Mouse (Mus musculus) neural tube, embryonic 11.5 days (tissue): Measurements from ENCODE around the gene Gm45837. TPM values are rescaled to one million over a fixed set of nuclear protein-coding genes. Genes with fewer than 3 reads are reported as not detected.

ENCODE experiments used
- ATAC-seq: fragments of 200-750 bp; cut with Nextera tagmentation; 2 replicates; pipeline ENCODE4 v1.8.0; 2017; ENCODE audit warnings: moderate number of reproducible peaks, mild to moderate bottlenecking, moderate TSS enrichment, moderate library complexity; ENCODE audit not compliant: insufficient read depth, low FRiP score, low TSS enrichment
- DNase-seq: peaks from one replicate; pipeline ENCODE4 v3.0.0-alpha.2; 2015; ENCODE audit warnings: low spot score
- H3K27ac ChIP-seq: fragments of 300-500 bp; sonication (generic); 2 replicates; pipeline ENCODE4 v1.5.1; 2014; ENCODE audit warnings: low read depth, mild to moderate bottlenecking, low read length
- H3K27me3 ChIP-seq: fragments of 300-500 bp; sonication (generic); 2 replicates; pipeline ENCODE4 v1.6.1; 2014; ENCODE audit warnings: mild to moderate bottlenecking, low read length, mixed read lengths; ENCODE audit not compliant: control insufficient read depth, insufficient read depth
- H3K36me3 ChIP-seq: fragments of 300-500 bp; sonication (generic); 2 replicates; pipeline ENCODE4 v1.6.1; 2014; ENCODE audit warnings: mild to moderate bottlenecking, low read length, moderate library complexity, mixed read lengths; ENCODE audit not compliant: control insufficient read depth, insufficient read depth
- H3K4me1 ChIP-seq: fragments of 300-500 bp; sonication (generic); 2 replicates; pipeline ENCODE4 v1.6.1; 2014; ENCODE audit warnings: low read length, mixed read lengths; ENCODE audit not compliant: control insufficient read depth, insufficient read depth
- H3K4me2 ChIP-seq: fragments of 300-500 bp; sonication (generic); 2 replicates; pipeline ENCODE4 v1.6.1; 2014; ENCODE audit warnings: low read depth, mild to moderate bottlenecking, moderate library complexity
- H3K4me3 ChIP-seq: fragments of 300-500 bp; sonication (generic); 2 replicates; pipeline ENCODE4 v1.5.1; 2014; ENCODE audit warnings: low read depth, low read length
- H3K9ac ChIP-seq: fragments of 300-500 bp; sonication (generic); 2 replicates; pipeline ENCODE4 v1.6.1; 2014; ENCODE audit warnings: mild to moderate bottlenecking, low read length
- H3K9me3 ChIP-seq: fragments of 300-500 bp; sonication (generic); 2 replicates; pipeline ENCODE4 v1.6.1; 2016; ENCODE audit warnings: low read length; ENCODE audit not compliant: control insufficient read depth
- WGBS: fragments of 180-500 bp; shearing (Covaris S2); extraction: QIAGEN DNeasy Blood & Tissue Kit; methylation state at CpG from one replicate; pipeline ENCODE4 v1.1.7; 2014; 5-methylcytosine and 5-hydroxymethylcytosine counted together
- polyA plus RNA-seq: library from polyadenylated mRNA; unstranded; fragments of >200 nt; fragmentation: Nextera tagmentation; extraction: Ambion mirVana; gene quantifications from 2 replicates; pipeline ENCODE4 v1.2.1, GENCODE M21; 2014

The Gm45837 gene
- not detected in 2 replicates for polyA plus RNA-seq

DNA sequence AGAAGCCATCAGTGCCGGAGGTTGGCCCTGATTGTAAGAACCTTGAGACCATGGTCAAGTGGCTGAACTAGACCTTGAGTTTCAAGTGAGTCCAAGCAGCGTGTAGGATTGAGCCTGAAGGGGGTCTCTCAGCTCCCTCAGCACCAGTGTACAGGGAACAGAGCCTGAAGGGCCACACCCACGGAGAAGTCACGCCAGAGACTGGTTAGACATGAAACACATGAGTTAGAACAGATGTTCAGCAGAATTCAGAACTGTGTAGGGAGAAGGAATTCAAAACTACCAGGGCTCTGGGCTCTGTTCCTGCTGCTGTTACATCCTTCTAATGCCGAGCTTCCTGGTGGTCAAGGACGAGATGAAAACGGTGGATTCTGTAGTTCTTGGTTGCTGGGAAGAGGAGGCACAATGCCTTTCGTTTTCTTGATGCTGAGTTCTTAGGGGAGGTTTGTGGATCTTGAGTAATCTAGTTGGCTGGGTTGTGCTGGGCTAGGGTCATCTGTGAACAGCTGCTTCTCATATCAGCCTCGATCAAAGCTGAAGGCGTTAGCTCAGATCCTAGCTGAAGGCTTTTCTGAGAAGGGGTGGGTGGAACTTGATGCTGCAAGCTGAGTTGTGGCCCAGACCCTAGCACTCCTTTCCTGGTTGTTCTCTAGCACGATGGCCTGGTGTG lies at the start of gene Gm45837:
Gm45837 (plus strand) TSS at position 620 of the 670 bp plus-strand sequence.
- 78% methylated on average over 11 of the region's 11 CpGs for WGBS
- peaks cover 6% of the 10 kb centered on the region; the same call in 1 of the 2 replicates for H3K4me1 ChIP-seq
- no peak within 1 kb of the TSS for H3K9ac ChIP-seq
- no peaks in the 10 kb centered on the region for H3K36me3 ChIP-seq
- H3K27ac ChIP-seq: no peak within 1 kb of the TSS
- H3K27me3 ChIP-seq: no peaks in the 10 kb centered on the region
- DNase-seq (no peak), ATAC-seq (no peak)
- no peak within 1 kb of the TSS for H3K4me3 ChIP-seq
- no peak within 1 kb of the TSS for H3K4me2 ChIP-seq
- H3K9me3 ChIP-seq: no peaks in the 10 kb centered on the region

DNA sequence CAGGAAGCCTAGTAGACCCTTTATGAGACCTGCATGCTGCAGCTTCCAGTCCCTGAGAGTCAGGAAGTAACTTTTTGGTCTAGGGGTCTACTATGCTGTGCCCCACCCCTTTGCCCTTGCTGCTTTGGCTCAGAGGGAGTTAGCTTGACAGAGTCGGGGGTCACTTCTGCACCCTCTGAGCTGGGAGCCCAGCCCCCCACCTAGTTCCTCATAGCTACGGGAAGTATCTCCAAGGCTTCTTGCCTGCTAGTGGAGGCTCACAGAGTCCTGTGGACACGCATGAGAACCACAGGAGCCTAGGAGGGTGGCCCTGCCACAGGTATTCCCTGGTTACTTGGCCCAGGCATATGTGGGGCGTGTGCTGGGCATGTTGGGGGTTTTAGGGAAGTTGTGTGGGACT lies 49.7 kb upstream of the Gm45837 start:
- Histone ChIP-seq H3K9ac (no peak overlapping the region), H3K27me3 (peaks cover 3% of the 10 kb centered on the region; the same call in 1 of the 2 replicates), H3K9me3 (no peaks in the 10 kb centered on the region), H3K27ac (no peak overlapping the region), H3K4me1 (no peaks in the 10 kb centered on the region), H3K36me3 (no peaks in the 10 kb centered on the region), H3K4me2 (no peak overlapping the region), H3K4me3 (no peak overlapping the region)
- no peak for DNase-seq
- WGBS: 81% methylated on average over 4 of the region's 4 CpGs
- no peak for ATAC-seq

DNA sequence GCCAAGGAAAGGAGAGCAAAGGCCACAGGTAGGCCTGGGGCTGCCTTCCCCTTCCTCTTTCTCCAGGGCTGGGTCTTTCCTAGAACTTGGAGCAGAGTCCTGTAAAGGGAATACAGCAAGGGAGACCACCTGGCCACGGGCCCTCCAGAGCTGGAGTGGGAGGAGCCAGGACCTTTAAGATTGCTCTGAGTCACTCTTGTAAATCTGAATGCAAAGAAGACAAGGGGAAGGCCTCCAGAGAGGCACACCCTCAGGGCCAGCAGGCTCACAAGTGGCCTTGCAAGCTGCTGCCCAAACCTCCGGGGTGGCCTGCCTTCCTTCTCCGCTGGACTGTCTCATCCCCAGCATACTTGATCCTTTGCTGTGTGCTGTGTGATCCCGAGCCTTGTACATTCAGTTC lies 48.9 kb upstream of the Gm45837 start:
- no peak for DNase-seq
- peaks cover 3% of the 10 kb centered on the region; the same call in 1 of the 2 replicates for H3K27me3 ChIP-seq
- no peaks in the 10 kb centered on the region for H3K9me3 ChIP-seq
- no peaks in the 10 kb centered on the region for H3K36me3 ChIP-seq
- H3K27ac ChIP-seq: no peak overlapping the region
- no peak overlapping the region for H3K4me2 ChIP-seq
- no peak for ATAC-seq
- no peak overlapping the region for H3K9ac ChIP-seq
- H3K4me3 ChIP-seq: no peak overlapping the region
- 77% methylated on average over 4 of the region's 4 CpGs for WGBS
- no peaks in the 10 kb centered on the region for H3K4me1 ChIP-seq

DNA sequence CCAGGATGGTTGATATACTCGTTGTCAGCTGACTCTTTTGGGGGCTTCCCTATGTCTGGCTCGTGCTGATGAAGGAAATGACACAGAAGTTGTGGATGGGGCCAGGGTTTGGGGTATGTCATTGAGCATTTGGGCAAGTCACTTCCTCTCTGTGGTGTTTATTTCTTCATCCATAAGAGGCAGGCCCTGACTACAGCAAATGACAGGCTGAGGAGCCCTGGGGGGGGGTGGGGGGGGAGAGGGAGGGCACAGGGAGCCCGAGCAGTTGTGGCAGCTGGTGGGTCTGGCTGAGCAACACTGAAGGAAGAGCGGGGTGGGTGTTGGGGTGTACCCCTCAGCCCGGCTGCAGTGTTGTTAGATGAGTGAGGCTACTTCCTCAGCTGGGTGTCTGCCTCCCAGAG lies 47.9 kb upstream of the Gm45837 start:
- H3K27me3 ChIP-seq: no peaks in the 10 kb centered on the region
- H3K9ac ChIP-seq: no peak overlapping the region
- DNase-seq (no peak), ATAC-seq (no peak)
- no peaks in the 10 kb centered on the region for H3K36me3 ChIP-seq
- H3K4me3 ChIP-seq: no peak overlapping the region
- no peak overlapping the region for H3K4me2 ChIP-seq
- no peak overlapping the region for H3K27ac ChIP-seq
- WGBS: 77% methylated on average over 5 of the region's 5 CpGs
- H3K9me3 ChIP-seq: no peaks in the 10 kb centered on the region
- H3K4me1 ChIP-seq: no peaks in the 10 kb centered on the region

DNA sequence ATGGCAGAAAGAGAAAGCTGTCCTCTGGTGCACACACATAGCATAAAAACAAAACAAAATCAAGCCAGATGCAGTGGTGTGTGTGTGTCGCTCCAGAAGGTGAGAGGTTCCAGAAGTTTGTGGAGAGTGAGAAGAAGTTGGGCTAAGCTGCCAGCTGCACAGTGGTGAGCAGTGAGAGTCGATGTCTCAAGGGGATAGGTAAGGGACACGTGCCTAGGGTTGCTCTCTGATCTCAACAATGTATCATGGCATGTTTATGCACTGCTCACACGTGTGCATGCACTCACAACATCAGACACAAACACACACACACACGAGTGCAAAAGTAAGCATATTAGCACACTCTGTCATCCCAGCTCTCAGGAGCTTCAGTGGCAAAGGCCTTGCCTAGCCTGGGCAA lies 46.8 kb upstream of the Gm45837 start:
- Histone ChIP-seq H3K9me3 (no peaks in the 10 kb centered on the region), H3K4me3 (no peak overlapping the region), H3K27ac (no peak overlapping the region), H3K4me1 (no peaks in the 10 kb centered on the region), H3K9ac (no peak overlapping the region), H3K27me3 (no peaks in the 10 kb centered on the region), H3K4me2 (no peak overlapping the region), H3K36me3 (no peaks in the 10 kb centered on the region)
- WGBS: 85% methylated on average over 5 of the region's 5 CpGs
- DNase-seq (no peak), ATAC-seq (no peak)

DNA sequence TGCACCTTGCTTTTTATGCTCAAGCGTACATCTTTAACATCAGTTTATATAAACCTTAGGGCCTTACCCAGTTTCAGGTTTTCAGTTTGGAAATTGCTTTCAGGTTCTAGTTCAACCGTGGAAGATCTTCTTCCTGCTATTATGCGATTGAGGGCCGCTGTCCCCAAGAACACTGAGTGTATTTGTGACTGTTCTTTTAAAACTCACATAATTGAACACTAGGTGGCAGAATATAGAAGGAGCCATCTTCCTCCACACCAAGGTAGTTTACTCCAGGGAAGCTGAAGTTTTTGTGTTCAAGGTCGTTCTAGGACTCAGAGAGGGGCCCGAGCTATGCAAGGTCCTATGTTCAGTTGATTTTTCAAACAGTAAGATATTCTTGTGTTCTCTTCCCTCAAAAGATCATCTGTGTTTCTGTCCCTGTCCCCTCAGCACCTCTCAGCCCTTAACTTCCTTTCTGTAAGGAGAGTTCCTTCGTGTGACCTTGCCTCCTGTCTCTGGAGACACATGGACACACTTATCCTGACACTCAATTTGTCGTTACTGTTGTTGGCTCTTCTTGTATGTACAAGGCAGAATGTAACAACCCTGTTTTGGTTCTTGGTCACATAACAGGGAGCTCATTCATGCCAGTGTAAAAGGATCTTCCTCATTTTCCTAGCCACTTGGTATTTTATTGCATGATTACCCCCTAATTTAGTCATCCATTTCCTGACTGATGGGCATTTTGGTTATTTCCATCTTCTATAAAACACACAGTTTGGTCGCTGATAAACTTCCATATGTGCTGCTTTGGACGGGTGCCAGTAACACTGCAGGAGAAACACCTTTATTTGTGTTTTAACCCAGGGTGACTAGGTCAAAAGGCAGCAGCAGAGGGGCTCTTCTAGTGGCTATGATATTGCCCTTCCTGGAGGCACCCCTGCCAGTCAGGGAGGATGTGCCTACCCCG lies 42.5 kb upstream of the Gm45837 start:
- no peak overlapping the region for H3K27ac ChIP-seq
- no peak overlapping the region for H3K4me2 ChIP-seq
- DNase-seq (no peak), ATAC-seq (no peak)
- H3K9ac ChIP-seq: no peak overlapping the region
- no peaks in the 10 kb centered on the region for H3K9me3 ChIP-seq
- H3K36me3 ChIP-seq: no peaks in the 10 kb centered on the region
- 60% methylated on average over 11 of the region's 11 CpGs for WGBS
- no peaks in the 10 kb centered on the region for H3K4me1 ChIP-seq
- no peaks in the 10 kb centered on the region for H3K27me3 ChIP-seq
- H3K4me3 ChIP-seq: no peak overlapping the region

DNA sequence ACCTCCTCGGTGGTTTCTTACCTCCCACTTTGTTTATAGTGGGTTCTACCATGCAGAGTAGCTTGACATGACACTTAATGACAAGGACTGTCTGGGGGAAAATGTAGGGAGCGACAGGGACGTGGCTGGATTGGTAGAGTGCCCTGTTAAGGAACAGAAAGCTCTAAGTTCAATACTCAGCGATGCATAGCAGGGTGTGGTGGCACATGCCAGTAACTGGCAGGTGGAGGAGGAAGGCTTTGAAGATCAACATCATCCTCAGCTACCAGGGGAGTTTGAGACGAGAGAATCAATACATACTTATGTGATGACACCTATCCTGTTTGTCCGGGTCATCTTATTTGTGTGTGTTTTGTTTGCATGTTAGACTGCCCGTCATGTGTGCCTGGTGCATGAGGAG lies 41.0 kb upstream of the Gm45837 start:
- H3K4me1 ChIP-seq: no peaks in the 10 kb centered on the region
- WGBS: 75% methylated on average over 7 of the region's 7 CpGs
- H3K9me3 ChIP-seq: no peaks in the 10 kb centered on the region
- no peak overlapping the region for H3K4me3 ChIP-seq
- no peaks in the 10 kb centered on the region for H3K36me3 ChIP-seq
- no peak overlapping the region for H3K4me2 ChIP-seq
- DNase-seq: no peak
- H3K27ac ChIP-seq: no peak overlapping the region
- H3K27me3 ChIP-seq: no peaks in the 10 kb centered on the region
- H3K9ac ChIP-seq: no peak overlapping the region
- ATAC-seq: no peak

DNA sequence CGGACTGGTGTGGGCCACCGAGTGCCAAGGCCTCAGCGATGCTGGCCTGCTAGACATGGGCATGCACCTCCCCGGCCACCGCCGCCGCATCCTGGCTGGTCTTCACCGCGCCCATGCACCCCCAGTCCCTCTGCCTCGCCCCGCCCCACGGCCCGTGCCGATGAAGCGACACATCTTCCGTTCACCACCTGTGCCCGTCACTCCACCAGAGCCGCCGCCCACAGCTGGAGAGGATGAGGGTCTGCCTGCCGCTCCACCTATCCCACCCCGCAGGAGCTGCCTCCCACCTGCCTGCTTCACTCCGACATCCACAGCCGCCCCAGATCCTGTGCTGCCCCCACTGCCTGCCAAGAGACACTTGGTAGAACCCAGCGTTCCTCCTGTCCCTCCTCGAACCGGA lies 37.6 kb upstream of the Gm45837 start:
- DNase-seq (no peak), ATAC-seq (no peak)
- Histone ChIP-seq H3K4me3 (no peak overlapping the region), H3K9me3 (no peaks in the 10 kb centered on the region), H3K36me3 (no peaks in the 10 kb centered on the region), H3K9ac (no peak overlapping the region), H3K27me3 (no peaks in the 10 kb centered on the region), H3K27ac (no peak overlapping the region), H3K4me2 (no peak overlapping the region), H3K4me1 (no peaks in the 10 kb centered on the region)
- 78% methylated on average over 25 of the region's 26 CpGs for WGBS
